Mouse (Mus musculus) liver, postnatal 0 days (tissue): ENCODE data around the gene Ttc23l.

Experiments used
- CTCF ChIP-seq: sonication (generic); IDR thresholded peaks from 2 replicates; pipeline ENCODE4 v1.5.1; 2016; ENCODE audit warnings: antibody characterized with exemption, low read depth
- EP300 ChIP-seq: IDR thresholded peaks from 2 replicates; pipeline ENCODE4 v1.6.1; 2016; ENCODE audit warnings: antibody characterized with exemption, low read depth, mild to moderate bottlenecking

DNA sequence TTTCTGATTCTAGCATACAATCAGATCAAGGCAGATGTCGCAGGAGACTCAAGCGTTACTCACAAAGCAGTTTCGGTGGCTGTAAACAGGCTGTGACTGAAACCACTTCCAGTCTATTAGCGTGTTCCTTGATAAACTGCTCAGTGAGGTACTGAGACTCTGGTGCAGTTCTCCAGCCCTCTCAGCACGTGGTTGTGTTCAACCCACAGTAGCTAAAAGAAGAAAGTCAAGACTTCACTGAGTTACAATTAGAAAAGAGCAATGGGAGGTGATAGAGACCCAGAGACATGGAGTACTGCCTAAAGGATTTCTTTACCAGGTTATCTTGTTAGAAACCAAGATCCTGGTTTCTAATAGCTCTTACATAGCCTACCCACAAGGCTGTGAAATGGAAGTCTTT is 58.9 kb downstream of the Ttc23l start:
- TF ChIP-seq CTCF: no peak
- no peak for TF ChIP-seq EP300
